Mouse (Mus musculus) CH12.LX (cell line): ENCODE measurements around the gene Moap1. TPM values are rescaled to one million over a fixed set of nuclear protein-coding genes. Genes with fewer than 3 reads are reported as not detected.
A peak's percentile ranks its signal among the peaks of the same experiment; 100 is the strongest.

ENCODE experiments used
- DNase-seq: peaks from one replicate; pipeline ENCODE4 v3.0.0-alpha.2; 2013; ENCODE audit errors: extremely low read depth
- H3K27ac ChIP-seq: 2 replicates; pipeline ENCODE4 v1.5.1; 2012; ENCODE audit warnings: low read depth, mild to moderate bottlenecking, control low read depth, moderate library complexity; ENCODE audit not compliant: insufficient read depth
- H3K27me3 ChIP-seq: replicated peaks from 2 replicates; pipeline ENCODE3; 2012; ENCODE audit warnings: inconsistent platforms
- H3K36me3 ChIP-seq, 2 experiments: replicated peaks in 1 of 2; 2 replicates each; pipeline versions ENCODE3 to v1.6.1; 2012; ENCODE audit warnings: inconsistent platforms in 1 of 2, low read length in 1 of 2, mild to moderate bottlenecking in 1 of 2, mixed read lengths in 1 of 2, moderate library complexity in 1 of 2; ENCODE audit not compliant: control insufficient read depth in 1 of 2, insufficient read depth in 1 of 2
- H3K4me1 ChIP-seq, 2 experiments: 2 replicates each; pipeline ENCODE4 v1.6.1; 2012; ENCODE audit warnings: inconsistent platforms in 1 of 2, moderate library complexity in 1 of 2; ENCODE audit not compliant: insufficient read depth in 2 of 2, control insufficient read depth in 1 of 2
- H3K4me2 ChIP-seq: 2 replicates; pipeline ENCODE4 v1.6.1; 2012; ENCODE audit warnings: low read depth, mild to moderate bottlenecking, control low read depth; ENCODE audit not compliant: poor library complexity, insufficient read depth, severe bottlenecking
- H3K4me3 ChIP-seq, 3 experiments: fragments of 150-350 bp in 1 of 3; sonication (generic) in 1 of 3; replicated peaks in 1 of 3; 2 replicates each; pipeline versions ENCODE3 to v1.5.1; 2011 to 2012; ENCODE audit warnings: low read depth in 2 of 3, low read length in 2 of 3, mild to moderate bottlenecking in 2 of 3, moderate library complexity in 2 of 3, control low read depth in 1 of 3, improper control_type of control experiment in 1 of 3, inconsistent platforms in 1 of 3, mixed read lengths in 1 of 3; ENCODE audit not compliant: poor library complexity in 1 of 3
- H3K79me2 ChIP-seq: replicated peaks from 2 replicates; pipeline ENCODE4 v1.6.1; 2012; ENCODE audit warnings: mild to moderate bottlenecking, moderate library complexity; ENCODE audit not compliant: control insufficient read depth, poor library complexity, insufficient read depth, severe bottlenecking; ENCODE audit errors: extremely low read depth
- H3K9ac ChIP-seq: 2 replicates; pipeline ENCODE4 v1.6.1; 2012; ENCODE audit warnings: low read depth, mild to moderate bottlenecking, control low read depth, moderate library complexity; ENCODE audit not compliant: insufficient read depth
- H3K9me3 ChIP-seq: replicated peaks from 2 replicates; pipeline ENCODE3; 2012; ENCODE audit warnings: low read length, inconsistent platforms, mixed read lengths
- BHLHE40 ChIP-seq: IDR thresholded peaks from 2 replicates; pipeline ENCODE4 v1.6.1; 2011; ENCODE audit warnings: mild to moderate bottlenecking, low read depth, low read length, improper control_type of control experiment
- CHD2 ChIP-seq: IDR thresholded peaks from 2 replicates; pipeline ENCODE4 v1.6.1; 2011; ENCODE audit warnings: low read length, improper control_type of control experiment
- E2F4 ChIP-seq: IDR thresholded peaks from 2 replicates; pipeline ENCODE4 v1.6.1; 2011; ENCODE audit warnings: low read depth, low read length, improper control_type of control experiment; ENCODE audit not compliant: insufficient replicate concordance
- ELF1 ChIP-seq: IDR thresholded peaks from 2 replicates; pipeline ENCODE4 v1.6.1; 2014; ENCODE audit warnings: low read depth, mild to moderate bottlenecking, inconsistent platforms, low read length, improper control_type of control experiment
- ETS1 ChIP-seq: conservative IDR thresholded peaks from 2 replicates; pipeline ENCODE4 v1.6.1; 2012; ENCODE audit warnings: low read depth, mild to moderate bottlenecking, inconsistent platforms, low read length, improper control_type of control experiment, moderate library complexity
- GABPA ChIP-seq: IDR thresholded peaks from 2 replicates; pipeline ENCODE4 v1.6.1; 2012; ENCODE audit warnings: low read depth, low read length, improper control_type of control experiment, inconsistent platforms; ENCODE audit not compliant: insufficient replicate concordance
- HCFC1 ChIP-seq: IDR thresholded peaks from 2 replicates; pipeline ENCODE4 v1.6.1; 2012; ENCODE audit warnings: low read depth, mild to moderate bottlenecking, inconsistent platforms, low read length, improper control_type of control experiment
- IRF4 ChIP-seq: IDR thresholded peaks from 2 replicates; pipeline ENCODE4 v1.6.1; 2014; ENCODE audit warnings: low read depth, mild to moderate bottlenecking, inconsistent platforms, low read length, improper control_type of control experiment
- MAZ ChIP-seq: IDR thresholded peaks from 2 replicates; pipeline ENCODE4 v1.6.1; 2012; ENCODE audit warnings: low read depth, mild to moderate bottlenecking, inconsistent platforms, low read length, improper control_type of control experiment, moderate library complexity
- MXI1 ChIP-seq: IDR thresholded peaks from 2 replicates; pipeline ENCODE4 v1.6.1; 2011; ENCODE audit warnings: mild to moderate bottlenecking, low read depth, low read length, improper control_type of control experiment
- NELFE ChIP-seq: IDR thresholded peaks from 2 replicates; pipeline ENCODE4 v1.6.1; 2011; ENCODE audit warnings: low read depth, low read length, improper control_type of control experiment
- PAX5 ChIP-seq: IDR thresholded peaks from 2 replicates; pipeline ENCODE4 v1.6.1; 2012; ENCODE audit warnings: low read length, inconsistent platforms, mixed read lengths
- POLR2AphosphoS2 ChIP-seq: IDR thresholded peaks from 2 replicates; pipeline ENCODE4 v1.6.1; 2011; ENCODE audit warnings: low read depth, low read length, improper control_type of control experiment
- TCF12 ChIP-seq: IDR thresholded peaks from 2 replicates; pipeline ENCODE4 v1.6.1; 2014; ENCODE audit warnings: low read depth, mild to moderate bottlenecking, inconsistent platforms, low read length, improper control_type of control experiment
- ZNF384 ChIP-seq: IDR thresholded peaks from 2 replicates; pipeline ENCODE4 v1.6.1; 2012; ENCODE audit warnings: low read depth, low read length, improper control_type of control experiment, inconsistent platforms
- dilution Hi-C: fragments of 300-500 bp; cut with MboI; formaldehyde crosslinking; loops from 2 replicates; pipeline ENCODE4 v1.14.3; 2020; ENCODE audit warnings: low sequenced_read_pairs; ENCODE audit not compliant: extremely low pct_unique_long_range_greater_than_20kb, extremely low pct_ligation_motif_present
- in situ Hi-C: fragments of 300-500 bp; cut with MboI; formaldehyde crosslinking; loops from 3 replicates; pipeline ENCODE4 v1.14.3; 2019; ENCODE audit warnings: low sequenced_read_pairs, low pct_ligation_motif_present, low pct_unique_long_range_greater_than_20kb, mixed read lengths
- polyA plus RNA-seq: library from polyadenylated mRNA; unstranded; fragments of >175 nt; gene quantifications from 2 replicates; pipeline ENCODE4 v1.2.1, GENCODE M21; 2012; ENCODE audit warnings: low read depth; ENCODE audit not compliant: insufficient read length
- total RNA-seq, 2 experiments: library from RNA; depleted of rRNA; stranded (reverse); fragments of 300-350 nt in 1 of 2; fragments of >200 nt in 1 of 2; gene quantifications; 2 replicates each; pipeline ENCODE4 v1.2.3; 2012 to 2014

Gene Moap1
- total and polyA plus RNA-seq, 3 experiments = 5.5 to 7.1 (median 6.1) TPM

GRCm38 (mm10) chr12:102699156-102699555 is 44.3 kb downstream of the Moap1 start:
- peaks cover 39 to 81% of the 10 kb centered on the region in 2 experiments for H3K4me1 ChIP-seq
- peaks cover 47% of the 10 kb centered on the region for H3K79me2 ChIP-seq
- H3K9me3 ChIP-seq = no peaks in the 10 kb centered on the region
- peaks cover 0 to 10% of the 10 kb centered on the region in 2 experiments for H3K36me3 ChIP-seq
- TF ChIP-seq POLR2AphosphoS2 = no peak
- no peak for TF ChIP-seq E2F4
- TF ChIP-seq GABPA = no peak
- 0 out of 2 replicates have a peak, but pooled peaks have one; percentile 8 for TF ChIP-seq ETS1
- TF ChIP-seq, all 38 proteins: peak for 1
- Histone ChIP-seq H3K9ac (peak overlapping the region; percentile 75; the same call in 1 of the 2 replicates), H3K4me2 (peak overlapping the region; percentile 46; the same call in 1 of the 2 replicates), H3K27ac (peak overlapping the region; percentile 97), H3K27me3 (no peaks in the 10 kb centered on the region), H3K4me3 (no peak overlapping the region)
- dilution Hi-C loops (no loop called here), in situ Hi-C loops (loop anchor here (10.0 kb wide), 1 partner anchor 54 kb away; no protein-coding TSS in a partner anchor)
- no peak for DNase-seq

GRCm38 (mm10) chr12:102698089-102698684 is 45.3 kb downstream of the Moap1 start:
- Histone ChIP-seq H3K27me3 (no peaks in the 10 kb centered on the region), H3K9ac (peak overlapping the region; percentile 75), H3K79me2 (peaks cover 56% of the 10 kb centered on the region), H3K4me2 (peak overlapping the region; percentile 79), H3K4me3 (no peak overlapping the region), H3K4me1 (peaks cover 47 to 91% of the 10 kb centered on the region in 2 experiments), H3K36me3 (peaks cover 0 to 16% of the 10 kb centered on the region in 2 experiments), H3K27ac (peak overlapping the region; percentile 97), H3K9me3 (no peaks in the 10 kb centered on the region)
- DNase-seq = no peak
- dilution Hi-C loops = no loop called here
- in situ Hi-C loops = loop anchor here (10.0 kb wide), 1 partner anchor 53 kb away; no protein-coding TSS in a partner anchor
- 0 out of 2 replicates have a peak, but pooled peaks have one; percentile 13 for TF ChIP-seq NELFE
- TF ChIP-seq MAZ = 0 out of 2 replicates have a peak, but pooled peaks have one; percentile 57
- TF ChIP-seq CHD2 = peak; percentile 73
- TF ChIP-seq TCF12 = peak; percentile 60; the same call in 1 of the 2 replicates
- TF ChIP-seq MXI1 = peak; percentile 50; the same call in 1 of the 2 replicates
- TF ChIP-seq HCFC1 = peak; percentile 26; the same call in 1 of the 2 replicates
- TF ChIP-seq IRF4 = 0 out of 2 replicates have a peak, but pooled peaks have one; percentile 18
- TF ChIP-seq PAX5 = no peak
- TF ChIP-seq ELF1 = no peak
- TF ChIP-seq BHLHE40 = 0 out of 2 replicates have a peak, but pooled peaks have one; percentile 25
- no peak for TF ChIP-seq ZNF384
- TF ChIP-seq ETS1 = 0 out of 2 replicates have a peak, but pooled peaks have one; percentile 32
